Comparison of ENCODE assay signal across 8 mouse cellular contexts in genomic region chr7:75575120-75575649, GRCm38 (mm10).
DNase-seq lines count a peak whose midpoint lies in the region; ATAC-seq and TF ChIP-seq lines count a peak whose summit lies in the region.

No protein-coding gene starts in this region.

- no peak overlapping the region for H3K4me3 ChIP-seq in hindbrain, embryonic 10.5 days
- H3K4me3 ChIP-seq in hindbrain, embryonic 14.5 days (replicated peaks; ENCODE audit: low read length) = no peak overlapping the region
- H3K4me3 ChIP-seq in heart, embryonic 14.5 days (ENCODE audit: control insufficient read depth in 1 of 2, insufficient read depth in 1 of 2, low read depth in 1 of 2, low read length in 2 of 2) = no peak overlapping the region
- no peak overlapping the region for H3K4me3 ChIP-seq in limb, embryonic 14.5 days (replicated peaks; ENCODE audit: low read length)
- no peak overlapping the region for H3K4me3 ChIP-seq in stomach, embryonic 14.5 days (ENCODE audit: low read depth, low read length)

- DNase-seq in hindbrain, embryonic 10.5 days (ENCODE audit: low spot score) = peak; percentile 6
- DNase-seq in hindbrain, embryonic 14.5 days (ENCODE audit: low spot score) = no peak
- DNase-seq in T-cell, adult 2 months (ENCODE audit: low spot score) = peak; percentile 67
- peak; percentile 43 for DNase-seq in limb, embryonic 14.5 days (ENCODE audit: low spot score)
- no peak for DNase-seq in frontal cortex, postnatal 10 days (ENCODE audit: low spot score in 2 of 2)
- DNase-seq in left cerebral cortex, postnatal 25 days (ENCODE audit: low spot score in 2 of 2) = no peak

- peak overlapping the region; percentile 8; the same call in 1 of the 2 replicates for H3K27ac ChIP-seq in hindbrain, embryonic 10.5 days
- H3K27ac ChIP-seq in hindbrain, embryonic 14.5 days = no peak overlapping the region
- H3K27ac ChIP-seq in heart, embryonic 14.5 days (replicated peaks in 1 of 2; ENCODE audit: control insufficient read depth in 1 of 2, insufficient read depth in 1 of 2, low read depth in 2 of 2, low read length in 2 of 2) = peak overlapping the region; percentile 76 to 85
- no peak overlapping the region for H3K27ac ChIP-seq in limb, embryonic 14.5 days (replicated peaks; ENCODE audit: low read depth, low read length)
- H3K27ac ChIP-seq in stomach, embryonic 14.5 days (ENCODE audit: low read length) = peak overlapping the region; percentile 66; the same call in 1 of the 2 replicates

- 49% methylated on average over 9 of the region's 9 CpGs for whole genome bisulfite sequencing in hindbrain, embryonic 10.5 days
- 64% methylated on average over 9 of the region's 9 CpGs for WGBS in hindbrain, embryonic 14.5 days
- 23% methylated on average over 9 of the region's 9 CpGs for WGBS in heart, embryonic 14.5 days
- WGBS in limb, embryonic 14.5 days = 16% methylated on average over 9 of the region's 9 CpGs
- 15% methylated on average over 9 of the region's 9 CpGs for WGBS in stomach, embryonic 14.5 days

- intact Hi-C loops in left cerebral cortex, postnatal 25 days (cut with DNase I) = no loop called here

- H3K9ac ChIP-seq in hindbrain, embryonic 14.5 days = no peak overlapping the region
- H3K9ac ChIP-seq in heart, embryonic 14.5 days (ENCODE audit: low read length) = peak overlapping the region; percentile 31; the same call in 1 of the 2 replicates
- no peak overlapping the region for H3K9ac ChIP-seq in limb, embryonic 14.5 days (ENCODE audit: low read depth, low read length, severe bottlenecking)
- no peak overlapping the region for H3K9ac ChIP-seq in stomach, embryonic 14.5 days (replicated peaks; ENCODE audit: low read depth, low read length)

- no peaks in the 10 kb centered on the region for H3K4me1 ChIP-seq in hindbrain, embryonic 10.5 days (replicated peaks)
- no peaks in the 10 kb centered on the region for H3K4me1 ChIP-seq in hindbrain, embryonic 14.5 days (replicated peaks; ENCODE audit: control insufficient read depth, insufficient read depth, low read length)
- peaks cover 10 to 41% of the 10 kb centered on the region in 2 experiments for H3K4me1 ChIP-seq in heart, embryonic 14.5 days (ENCODE audit: control insufficient read depth in 2 of 2, insufficient read depth in 2 of 2, low read length in 2 of 2)
- peaks cover 13% of the 10 kb centered on the region for H3K4me1 ChIP-seq in limb, embryonic 14.5 days (ENCODE audit: control insufficient read depth, insufficient read depth, low read length)
- peaks cover 11% of the 10 kb centered on the region for H3K4me1 ChIP-seq in stomach, embryonic 14.5 days (ENCODE audit: control insufficient read depth, insufficient read depth, low read length)

- H3K36me3 ChIP-seq in hindbrain, embryonic 10.5 days = peaks cover 10% of the 10 kb centered on the region
- no peaks in the 10 kb centered on the region for H3K36me3 ChIP-seq in hindbrain, embryonic 14.5 days (replicated peaks; ENCODE audit: control insufficient read depth, insufficient read depth)
- H3K36me3 ChIP-seq in heart, embryonic 14.5 days (ENCODE audit: control insufficient read depth, insufficient read depth, low read length) = peaks cover 9% of the 10 kb centered on the region
- H3K36me3 ChIP-seq in limb, embryonic 14.5 days (ENCODE audit: control insufficient read depth, insufficient read depth, low read length) = peaks cover 8% of the 10 kb centered on the region
- H3K36me3 ChIP-seq in stomach, embryonic 14.5 days (ENCODE audit: control insufficient read depth, insufficient read depth, low read length) = peaks cover 2% of the 10 kb centered on the region; the same call in 1 of the 2 replicates

- no peak for TF ChIP-seq POLR2A in limb, embryonic 14.5 days (IDR thresholded peaks at IDR 0.05; ENCODE audit: borderline replicate concordance, extremely low read depth, insufficient read depth, insufficient read length)

- no peaks in the 10 kb centered on the region for H3K9me3 ChIP-seq in hindbrain, embryonic 10.5 days
- H3K9me3 ChIP-seq in hindbrain, embryonic 14.5 days (ENCODE audit: control insufficient read depth, low read length) = no peaks in the 10 kb centered on the region
- H3K9me3 ChIP-seq in heart, embryonic 14.5 days (ENCODE audit: control insufficient read depth, low read length) = no peaks in the 10 kb centered on the region
- no peaks in the 10 kb centered on the region for H3K9me3 ChIP-seq in limb, embryonic 14.5 days (ENCODE audit: control insufficient read depth, low read length)
- no peaks in the 10 kb centered on the region for H3K9me3 ChIP-seq in stomach, embryonic 14.5 days (ENCODE audit: control insufficient read depth, low read depth, low read length)

- no peak for ATAC-seq in hindbrain, embryonic 14.5 days (ENCODE audit: low FRiP score)
- ATAC-seq in heart, embryonic 14.5 days (ENCODE audit: insufficient number of reproducible peaks, insufficient read depth, low FRiP score, low read depth) = peak; percentile 54; the same call in 1 of the 2 replicates
- ATAC-seq in limb, embryonic 14.5 days (ENCODE audit: low FRiP score, low read depth) = peak; percentile 74
- no peak for ATAC-seq in stomach, embryonic 14.5 days (ENCODE audit: insufficient number of reproducible peaks, insufficient read depth, low FRiP score, low read depth)

- no peak overlapping the region for H3K4me2 ChIP-seq in hindbrain, embryonic 14.5 days (replicated peaks)
- H3K4me2 ChIP-seq in heart, embryonic 14.5 days (ENCODE audit: low read length) = peak overlapping the region; percentile 29
- no peak overlapping the region for H3K4me2 ChIP-seq in limb, embryonic 14.5 days (replicated peaks; ENCODE audit: low read depth, low read length, severe bottlenecking)
- 0 out of 2 replicates have a peak overlapping the region, but pooled peaks have one; percentile 2 for H3K4me2 ChIP-seq in stomach, embryonic 14.5 days (replicated peaks; ENCODE audit: low read depth, low read length)

- H3K27me3 ChIP-seq in hindbrain, embryonic 10.5 days (ENCODE audit: insufficient read depth, poor library complexity, severe bottlenecking) = no peaks in the 10 kb centered on the region
- H3K27me3 ChIP-seq in hindbrain, embryonic 14.5 days (ENCODE audit: control insufficient read depth, insufficient read depth, low read length) = no peaks in the 10 kb centered on the region
- H3K27me3 ChIP-seq in heart, embryonic 14.5 days (ENCODE audit: control insufficient read depth, insufficient read depth, low read length) = no peaks in the 10 kb centered on the region
- no peaks in the 10 kb centered on the region for H3K27me3 ChIP-seq in limb, embryonic 14.5 days (ENCODE audit: control insufficient read depth, insufficient read depth, low read length)
- no peaks in the 10 kb centered on the region for H3K27me3 ChIP-seq in stomach, embryonic 14.5 days (ENCODE audit: control insufficient read depth, insufficient read depth, low read length)

Comparison
In these comparisons a context has a peak if more than half of its experiments do, and no peak if none do; other contexts are left out.
1. DNase-seq: peak in hindbrain, embryonic 10.5 days (single experiment), T-cell, adult 2 months (single experiment) and limb, embryonic 14.5 days (single experiment); none in hindbrain, embryonic 14.5 days (single experiment), frontal cortex, postnatal 10 days (0 of 2) and left cerebral cortex, postnatal 25 days (0 of 2).
2. H3K27ac ChIP-seq: peak in hindbrain, embryonic 10.5 days (single experiment), heart, embryonic 14.5 days (2 of 2) and stomach, embryonic 14.5 days (single experiment); none in hindbrain, embryonic 14.5 days (single experiment) and limb, embryonic 14.5 days (single experiment).
3. ATAC-seq: peak in heart, embryonic 14.5 days (single experiment) and limb, embryonic 14.5 days (single experiment); none in hindbrain, embryonic 14.5 days (single experiment) and stomach, embryonic 14.5 days (single experiment).
4. H3K4me2 ChIP-seq: peak in heart, embryonic 14.5 days (single experiment) and stomach, embryonic 14.5 days (single experiment); none in hindbrain, embryonic 14.5 days (single experiment) and limb, embryonic 14.5 days (single experiment).